Mouse (Mus musculus) limb, embryonic 11.5 days (tissue): Measurements from ENCODE around the gene Mlh1. TPM values are rescaled to one million over a fixed set of nuclear protein-coding genes. Genes with fewer than 3 reads are reported as not detected.

Experiments
- ATAC-seq: fragments of 200-750 bp; cut with Nextera tagmentation; 2 replicates; pipeline ENCODE4 v1.8.0; 2017; ENCODE audit warnings: low read depth; ENCODE audit not compliant: insufficient number of reproducible peaks, low FRiP score, low TSS enrichment
- DNase-seq: peaks from one replicate; pipeline ENCODE4 v3.0.0-alpha.2; 2015; ENCODE audit warnings: low spot score
- H3K27ac ChIP-seq: fragments of 300-500 bp; sonication (generic); replicated peaks from 2 replicates; pipeline ENCODE4 v1.5.1; 2014; ENCODE audit warnings: low read depth, mild to moderate bottlenecking, low read length
- H3K27me3 ChIP-seq: fragments of 300-500 bp; sonication (generic); 2 replicates; pipeline ENCODE4 v1.6.1; 2014; ENCODE audit warnings: mild to moderate bottlenecking, low read length, mixed read lengths; ENCODE audit not compliant: control insufficient read depth, insufficient read depth
- H3K36me3 ChIP-seq: fragments of 300-500 bp; sonication (generic); 2 replicates; pipeline ENCODE4 v1.6.1; 2014; ENCODE audit warnings: mild to moderate bottlenecking, low read length, moderate library complexity, mixed read lengths; ENCODE audit not compliant: control insufficient read depth, insufficient read depth
- H3K4me1 ChIP-seq: fragments of 300-500 bp; sonication (generic); 2 replicates; pipeline ENCODE4 v1.6.1; 2014; ENCODE audit warnings: low read length, mixed read lengths; ENCODE audit not compliant: control insufficient read depth, insufficient read depth
- H3K4me2 ChIP-seq: fragments of 300-500 bp; sonication (generic); 2 replicates; pipeline ENCODE4 v1.6.1; 2014; ENCODE audit warnings: low read depth, mild to moderate bottlenecking, moderate library complexity; ENCODE audit not compliant: severe bottlenecking
- H3K4me3 ChIP-seq: fragments of 300-500 bp; sonication (generic); 2 replicates; pipeline ENCODE4 v1.5.1; 2014; ENCODE audit warnings: low read depth, low read length
- H3K9ac ChIP-seq: fragments of 300-500 bp; sonication (generic); 2 replicates; pipeline ENCODE4 v1.6.1; 2014; ENCODE audit warnings: mild to moderate bottlenecking, low read length
- H3K9me3 ChIP-seq: fragments of 300-500 bp; sonication (generic); 2 replicates; pipeline ENCODE4 v1.6.1; 2016; ENCODE audit warnings: low read length; ENCODE audit not compliant: control insufficient read depth
- WGBS: fragments of 180-500 bp; shearing (Covaris S2); extraction: QIAGEN DNeasy Blood & Tissue Kit; methylation state at CpG from one replicate; pipeline ENCODE4 v1.1.7; 2014; 5-methylcytosine and 5-hydroxymethylcytosine counted together
- polyA plus RNA-seq: library from polyadenylated mRNA; unstranded; fragments of >200 nt; fragmentation: Nextera tagmentation; extraction: Ambion mirVana; gene quantifications from 2 replicates; pipeline ENCODE4 v1.2.1, GENCODE M21; 2014

The Mlh1 gene
- polyA plus RNA-seq, 1 experiment from 2014 or later = 52.1 TPM

DNA sequence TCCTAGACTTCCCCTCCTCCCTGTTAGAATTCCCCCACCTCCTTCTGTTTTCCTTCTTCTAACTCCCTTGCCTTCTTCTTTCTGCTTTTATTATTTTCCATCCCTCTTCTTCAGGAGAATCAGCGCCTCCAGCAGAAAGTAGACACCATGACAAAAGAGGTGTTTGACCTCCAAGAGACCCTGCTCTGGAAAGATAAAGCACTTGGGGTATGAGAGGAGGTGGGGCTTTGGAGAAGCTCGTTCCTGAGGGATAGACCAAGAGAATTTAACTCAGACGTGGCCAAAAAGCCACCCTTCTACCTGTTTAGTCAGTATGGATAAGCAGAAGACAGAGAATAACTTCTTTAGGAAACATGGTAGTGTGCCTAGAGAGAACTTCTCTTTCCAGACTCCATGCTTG is 63.9 kb downstream of the Mlh1 start:
- Histone ChIP-seq H3K9me3 (no peaks in the 10 kb centered on the region), H3K4me2 (no peak overlapping the region), H3K27me3 (no peaks in the 10 kb centered on the region), H3K27ac (no peak overlapping the region), H3K9ac (no peak overlapping the region), H3K4me3 (no peak overlapping the region), H3K36me3 (0 out of 2 replicates have a peak, but pooled peaks cover 2% of the 10 kb centered on the region), H3K4me1 (no peaks in the 10 kb centered on the region)
- 50% methylated on average over 3 of the region's 3 CpGs for WGBS
- ATAC-seq = no peak
- DNase-seq = no peak

DNA sequence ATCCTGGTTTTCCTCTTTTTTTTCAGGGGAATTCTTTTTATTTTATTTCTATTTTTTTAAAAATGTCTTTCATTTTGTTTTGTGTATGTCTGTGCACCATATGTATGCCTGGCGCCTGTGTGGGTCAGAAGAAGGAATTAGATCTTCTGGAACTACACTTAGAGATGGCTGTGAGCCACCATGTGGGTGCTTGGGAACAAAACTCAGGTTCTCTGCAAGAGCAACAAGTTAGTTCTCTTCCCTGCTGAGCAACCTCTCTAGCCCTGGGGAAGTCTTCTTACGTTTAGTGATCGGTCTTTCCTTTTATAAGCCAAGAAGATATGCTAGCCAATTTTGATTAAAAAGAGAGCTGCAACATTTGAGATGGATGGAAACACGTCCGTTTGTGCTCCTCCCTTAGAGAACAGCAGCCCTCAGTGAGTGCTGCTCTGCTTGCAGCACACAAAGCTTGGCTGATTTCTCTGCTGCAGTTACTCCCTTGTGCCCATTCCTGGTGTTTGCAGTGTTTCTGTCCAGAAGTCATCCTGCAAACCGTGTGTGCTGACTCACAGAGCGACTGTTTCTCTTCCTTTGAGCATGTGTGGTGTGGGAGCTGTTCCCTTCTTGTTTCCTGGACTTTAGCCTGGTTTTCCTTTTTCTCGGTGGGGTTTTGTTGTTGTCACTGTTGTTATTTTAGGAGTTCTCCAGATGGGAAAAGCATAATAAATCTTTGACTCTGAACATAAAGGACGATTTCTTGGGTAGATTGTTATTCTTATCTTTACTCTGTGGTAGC is 66.8 kb downstream of the Mlh1 start:
- no peak overlapping the region for H3K4me2 ChIP-seq
- no peaks in the 10 kb centered on the region for H3K4me1 ChIP-seq
- 0 out of 2 replicates have a peak, but pooled peaks cover 2% of the 10 kb centered on the region for H3K36me3 ChIP-seq
- H3K4me3 ChIP-seq = no peak overlapping the region
- H3K27ac ChIP-seq = no peak overlapping the region
- no peaks in the 10 kb centered on the region for H3K9me3 ChIP-seq
- 81% methylated on average over 9 of the region's 9 CpGs for WGBS
- DNase-seq (no peak), ATAC-seq (no peak)
- no peak overlapping the region for H3K9ac ChIP-seq
- no peaks in the 10 kb centered on the region for H3K27me3 ChIP-seq

GRCm38 (mm10) chr9:111200208-111200607 is 71.4 kb downstream of the Mlh1 start:
- Histone ChIP-seq H3K9ac (no peak overlapping the region), H3K4me1 (no peaks in the 10 kb centered on the region), H3K4me3 (no peak overlapping the region), H3K4me2 (no peak overlapping the region), H3K36me3 (no peaks in the 10 kb centered on the region), H3K27me3 (no peaks in the 10 kb centered on the region), H3K27ac (no peak overlapping the region), H3K9me3 (no peaks in the 10 kb centered on the region)
- DNase-seq (no peak), ATAC-seq (no peak)

- 89% methylated on average over 1 of the region's 1 CpGs for WGBS
- Histone ChIP-seq H3K4me3 (no peak overlapping the region), H3K27me3 (no peaks in the 10 kb centered on the region), H3K4me2 (no peak overlapping the region), H3K4me1 (no peaks in the 10 kb centered on the region), H3K9ac (no peak overlapping the region), H3K9me3 (no peaks in the 10 kb centered on the region), H3K27ac (no peak overlapping the region), H3K36me3 (no peaks in the 10 kb centered on the region)
- ATAC-seq = no peak
- no peak for DNase-seq
Measured at GRCm38 (mm10) chr9:111198332-111198731, 73.3 kb downstream of the Mlh1 start.

GRCm38 (mm10) chr9:111197712-111198111 is 73.9 kb downstream of the Mlh1 start:
- H3K27ac ChIP-seq = no peak overlapping the region
- no peak for ATAC-seq
- no peak overlapping the region for H3K9ac ChIP-seq
- no peaks in the 10 kb centered on the region for H3K4me1 ChIP-seq
- no peaks in the 10 kb centered on the region for H3K27me3 ChIP-seq
- no peak for DNase-seq
- H3K4me2 ChIP-seq = no peak overlapping the region
- no peaks in the 10 kb centered on the region for H3K36me3 ChIP-seq
- WGBS = 94% methylated on average over 4 of the region's 4 CpGs
- no peaks in the 10 kb centered on the region for H3K9me3 ChIP-seq
- H3K4me3 ChIP-seq = no peak overlapping the region

DNA sequence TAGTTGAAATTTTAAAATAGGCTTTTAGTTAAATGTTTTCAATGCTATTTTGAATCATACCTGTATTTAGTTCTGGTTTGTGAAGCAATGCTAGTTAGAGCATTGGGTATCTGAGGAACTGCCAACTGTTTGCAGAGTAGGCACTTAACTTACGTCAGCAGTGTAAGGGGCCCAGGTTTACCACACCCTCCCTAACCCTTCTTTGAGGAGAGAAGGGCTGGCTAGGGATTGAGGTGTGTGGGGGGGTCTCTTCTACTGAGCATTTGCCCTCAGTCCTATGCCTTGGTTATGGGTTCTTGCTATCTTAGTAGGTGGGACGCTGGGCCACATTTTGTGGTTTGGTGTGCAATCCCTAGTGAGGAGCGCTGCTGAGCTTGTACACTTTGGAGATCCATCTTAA is 74.5 kb downstream of the Mlh1 start:
- H3K4me3 ChIP-seq = no peak overlapping the region
- no peaks in the 10 kb centered on the region for H3K9me3 ChIP-seq
- H3K9ac ChIP-seq = no peak overlapping the region
- no peak for ATAC-seq
- WGBS = 86% methylated on average over 3 of the region's 3 CpGs
- no peak overlapping the region for H3K27ac ChIP-seq
- no peaks in the 10 kb centered on the region for H3K4me1 ChIP-seq
- H3K36me3 ChIP-seq = no peaks in the 10 kb centered on the region
- no peak overlapping the region for H3K4me2 ChIP-seq
- no peak for DNase-seq
- no peaks in the 10 kb centered on the region for H3K27me3 ChIP-seq

GRCm38 (mm10) chr9:111193211-111193610 is 78.4 kb downstream of the Mlh1 start:
- H3K4me1 ChIP-seq = no peaks in the 10 kb centered on the region
- no peak for ATAC-seq

DNA sequence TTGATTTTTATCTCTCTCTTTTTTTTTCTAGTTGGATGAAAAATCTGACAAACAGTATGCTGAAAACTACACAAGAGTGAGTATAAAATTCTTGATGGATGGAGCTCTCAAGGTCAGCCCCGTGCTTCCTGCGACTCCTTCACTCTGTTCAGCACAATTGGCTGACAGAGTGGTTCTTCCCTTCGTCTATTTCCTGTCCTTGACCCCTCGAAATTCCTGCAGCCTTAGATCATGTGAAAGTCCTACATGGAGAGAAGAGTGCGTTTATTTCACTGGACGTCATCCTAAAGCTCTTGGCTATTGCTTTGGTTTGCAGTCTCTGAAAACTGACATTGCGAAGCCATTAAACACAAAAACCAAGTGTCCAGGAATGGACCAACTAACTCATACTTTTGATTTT is 82.9 kb downstream of the Mlh1 start:
- Histone ChIP-seq H3K36me3 (no peaks in the 10 kb centered on the region), H3K27ac (no peak overlapping the region), H3K9me3 (no peaks in the 10 kb centered on the region), H3K27me3 (no peaks in the 10 kb centered on the region), H3K9ac (no peak overlapping the region), H3K4me3 (no peak overlapping the region), H3K4me1 (no peaks in the 10 kb centered on the region), H3K4me2 (no peak overlapping the region)
- WGBS = 92% methylated on average over 7 of the region's 7 CpGs
- ATAC-seq (no peak), DNase-seq (no peak)

More at GRCm38 (mm10) chr9:111193211-111193610, 78.4 kb downstream of the Mlh1 start:
- no peak for DNase-seq
- H3K4me3 ChIP-seq = no peak overlapping the region
- H3K9ac ChIP-seq = no peak overlapping the region
- H3K27me3 ChIP-seq = no peaks in the 10 kb centered on the region
- H3K36me3 ChIP-seq = no peaks in the 10 kb centered on the region
- 90% methylated on average over 2 of the region's 2 CpGs for WGBS
- no peaks in the 10 kb centered on the region for H3K9me3 ChIP-seq
- H3K27ac ChIP-seq = no peak overlapping the region
- H3K4me2 ChIP-seq = no peak overlapping the region

DNA sequence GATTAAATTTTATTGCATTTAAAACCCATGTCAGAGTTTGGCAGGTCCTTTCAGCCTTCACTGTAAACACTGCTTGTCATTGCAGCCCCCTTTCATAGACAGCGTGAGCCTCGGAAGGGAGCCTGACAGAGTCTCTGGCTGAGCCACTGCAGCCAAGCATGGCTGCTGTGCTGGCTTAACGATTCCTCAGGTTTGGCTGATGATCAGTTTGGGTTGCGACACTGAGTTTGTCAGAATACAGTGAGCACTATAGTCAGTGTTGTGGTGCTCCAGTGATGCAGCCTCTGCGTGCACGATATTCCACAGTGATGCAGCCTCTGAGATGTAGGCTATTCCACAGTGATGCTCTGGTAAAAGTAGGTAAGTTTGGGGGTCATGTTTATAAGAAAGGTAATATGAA is 84.7 kb downstream of the Mlh1 start:
- Histone ChIP-seq H3K4me3 (no peak overlapping the region), H3K9me3 (no peaks in the 10 kb centered on the region), H3K9ac (no peak overlapping the region), H3K27me3 (no peaks in the 10 kb centered on the region), H3K4me1 (no peaks in the 10 kb centered on the region), H3K36me3 (no peaks in the 10 kb centered on the region), H3K27ac (no peak overlapping the region), H3K4me2 (no peak overlapping the region)
- 86% methylated on average over 6 of the region's 6 CpGs for WGBS
- no peak for DNase-seq
- no peak for ATAC-seq
